Mouse (Mus musculus) heart, adult 8-10 months (tissue): Measurements from ENCODE around the gene Gm20547. TPM values are rescaled to one million over a fixed set of nuclear protein-coding genes. Genes with fewer than 3 reads are reported as not detected.

Experiments used
- microRNA-seq: library from miRNA; unstranded; fragments of <30 nt; microRNA quantifications from one replicate; pipeline ENCODE4 v1.2.0, GENCODE M21; 2022
- total RNA-seq, 4 experiments: library from RNA; stranded (reverse); gene quantifications; 2 replicates each; pipeline ENCODE4 v1.2.4; 2022

Gm20547 gene
- total RNA-seq, 4 experiments from 2014 or later: not detected

Small RNA genes lying within 50 kb of the gene (microRNA-seq; reads per million reads assigned to microRNA genes)
- gene Mir6970 (not detected), gene Mir6971 (2.5 reads per million), gene Mir6972 (not detected)

Other genes starting within 250 kb of the Gm20547 start
- 1 to 10 TPM; 6.9 to 9.7 (median 8.6) TPM for gene Fkbpl, start 237.3 kb downstream of the Gm20547 start, total RNA-seq
- 10 to 100 TPM; 14.4 to 19.9 (median 16.0) TPM for gene Atf6b, start 234.9 kb downstream of the Gm20547 start, total RNA-seq
- gene Tnxb, start 211.5 kb downstream of the Gm20547 start, total RNA-seq: 10 to 100 TPM; 22.4 to 34.3 (median 32.2) TPM
- 10 to 100 TPM; 14.3 to 71.5 (median 21.2) TPM for gene C4b, start 138.2 kb downstream of the Gm20547 start, total RNA-seq
- gene Cyp21a1, start 77.5 kb downstream of the Gm20547 start, total RNA-seq: under 1 TPM in 1 of 4 experiments, not detected in 3; 0.35 TPM
- gene Stk19, start 45.1 kb downstream of the Gm20547 start, total RNA-seq: 10 to 100 TPM in 2 of 4 experiments, 1 to 10 TPM in 2; 8.2 to 14.6 (median 9.5) TPM
- 10 to 100 TPM; 10.6 to 15.9 (median 11.5) TPM for gene Dxo, start 45.0 kb downstream of the Gm20547 start, total RNA-seq
- gene Skiv2l, start 31.8 kb downstream of the Gm20547 start, total RNA-seq: 10 to 100 TPM; 21.8 to 29.1 (median 25.8) TPM
- gene Nelfe, start 31.7 kb downstream of the Gm20547 start, total RNA-seq: 10 to 100 TPM; 16.6 to 17.9 (median 16.7) TPM
- 1 to 10 TPM; 2.2 to 8.5 (median 4.5) TPM for gene Cfb, start 19.5 kb downstream of the Gm20547 start, total RNA-seq
- 1 to 10 TPM; 8.5 to 9.9 (median 9.1) TPM for gene Zbtb12, start 2.6 kb downstream of the Gm20547 start, total RNA-seq
- 1 to 10 TPM; 1.8 to 4.1 (median 3.0) TPM for gene C2, start 16.2 kb upstream of the Gm20547 start, total RNA-seq
- gene Ehmt2, start 16.4 kb upstream of the Gm20547 start, total RNA-seq: 10 to 100 TPM; 41.5 to 45.8 (median 42.4) TPM
- not detected for gene Slc44a4, start 32.4 kb upstream of the Gm20547 start, total RNA-seq
- 10 to 100 TPM; 13.0 to 16.1 (median 14.4) TPM for gene Neu1, start 49.2 kb upstream of the Gm20547 start, total RNA-seq
- gene Hspa1b, start 77.2 kb upstream of the Gm20547 start, total RNA-seq: 1 to 10 TPM; 1.4 to 5.5 (median 2.6) TPM
- not detected for gene Gm20481, start 87.9 kb upstream of the Gm20547 start, total RNA-seq
- gene Hspa1a, start 90.1 kb upstream of the Gm20547 start, total RNA-seq: 1 to 10 TPM; 1.8 to 7.5 (median 3.6) TPM
- 10 to 100 TPM in 2 of 4 experiments, 1 to 10 TPM in 2; 8.7 to 13.3 (median 11.0) TPM for gene Hspa1l, start 90.7 kb upstream of the Gm20547 start, total RNA-seq
- 10 to 100 TPM; 17.5 to 21.7 (median 17.9) TPM for gene Lsm2, start 99.8 kb upstream of the Gm20547 start, total RNA-seq
- 10 to 100 TPM; 28.3 to 31.4 (median 29.3) TPM for gene Vars, start 118.9 kb upstream of the Gm20547 start, total RNA-seq
- 10 to 100 TPM; 12.0 to 18.5 (median 16.6) TPM for gene Vwa7, start 134.5 kb upstream of the Gm20547 start, total RNA-seq
- gene Sapcd1, start 146.0 kb upstream of the Gm20547 start, total RNA-seq: not detected
- gene Msh5, start 164.7 kb upstream of the Gm20547 start, total RNA-seq: under 1 TPM in 2 of 4 experiments, not detected in 2; 0.33 to 0.56 TPM
- gene Clic1, start 167.9 kb upstream of the Gm20547 start, total RNA-seq: 10 to 100 TPM; 21.6 to 33.8 (median 30.0) TPM
- 10 to 100 TPM; 13.5 to 22.7 (median 21.5) TPM for gene Ddah2, start 177.0 kb upstream of the Gm20547 start, total RNA-seq
- not detected for gene Ly6g6c, start 183.3 kb upstream of the Gm20547 start, total RNA-seq
- 1 to 10 TPM in 1 of 4 experiments, under 1 TPM in 3; 0.34 to 1.0 (median 0.85) TPM for gene Mpig6b, start 184.1 kb upstream of the Gm20547 start, total RNA-seq
- not detected for gene Ly6g6e, start 194.9 kb upstream of the Gm20547 start, total RNA-seq
- gene Ly6g6d, start 196.0 kb upstream of the Gm20547 start, total RNA-seq: under 1 TPM in 3 of 4 experiments, not detected in 1; 0.69 to 0.95 (median 0.85) TPM
- gene Ly6g6f, start 203.6 kb upstream of the Gm20547 start, total RNA-seq: under 1 TPM in 1 of 4 experiments, not detected in 3; 0.24 TPM
- 10 to 100 TPM; 60.7 to 64.8 (median 62.3) TPM for gene Abhd16a, start 207.2 kb upstream of the Gm20547 start, total RNA-seq
- not detected for gene Ly6g5c, start 226.2 kb upstream of the Gm20547 start, total RNA-seq
- gene Ly6g5b, start 233.4 kb upstream of the Gm20547 start, total RNA-seq: not detected
- 10 to 100 TPM in 1 of 4 experiments, 1 to 10 TPM in 3; 6.6 to 10.2 (median 8.2) TPM for gene Gpank1, start 239.4 kb upstream of the Gm20547 start, total RNA-seq
- 100 to 1,000 TPM; 152 to 184 (median 155) TPM for gene Csnk2b, start 240.0 kb upstream of the Gm20547 start, total RNA-seq
- gene D17H6S53E, start 244.3 kb upstream of the Gm20547 start, total RNA-seq: 10 to 100 TPM; 27.8 to 33.4 (median 30.3) TPM